Comparison of ENCODE assay signal across 8 mouse cellular contexts in genomic region chr8:57651689-57652455, GRCm38 (mm10). TPM values are rescaled to one million over a fixed set of nuclear protein-coding genes. Genes with fewer than 3 reads are reported as not detected.
DNase-seq lines count a peak whose midpoint lies in the region; ATAC-seq lines count a peak whose summit lies in the region.

No protein-coding gene starts in this region.

- peak overlapping the region; percentile 96 for H3K27ac ChIP-seq in limb, embryonic 15.5 days
- H3K27ac ChIP-seq in midbrain, embryonic 16.5 days (ENCODE audit: low read length): peak overlapping the region; percentile 90

- H3K4me1 ChIP-seq in limb, embryonic 15.5 days: peaks cover 16% of the 10 kb centered on the region
- peaks cover 8% of the 10 kb centered on the region for H3K4me1 ChIP-seq in midbrain, embryonic 16.5 days (ENCODE audit: control insufficient read depth, insufficient read depth, low read length)

- peak; percentile 76 for ATAC-seq in limb, embryonic 15.5 days (ENCODE audit: insufficient number of reproducible peaks, low FRiP score, low TSS enrichment, low read depth)
- ATAC-seq in midbrain, embryonic 16.5 days: peak; percentile 82

- H3K36me3 ChIP-seq in limb, embryonic 15.5 days: no peaks in the 10 kb centered on the region
- H3K36me3 ChIP-seq in midbrain, embryonic 16.5 days (ENCODE audit: control insufficient read depth, insufficient read depth, low read length): no peaks in the 10 kb centered on the region

- under 1% methylated on average over 90 of the region's 91 CpGs for WGBS in limb, embryonic 15.5 days
- WGBS in midbrain, embryonic 16.5 days: under 1% methylated on average over 51 of the region's 91 CpGs

- peak overlapping the region; percentile 79 for H3K4me2 ChIP-seq in limb, embryonic 15.5 days
- peak overlapping the region; percentile 97 for H3K4me2 ChIP-seq in midbrain, embryonic 16.5 days (ENCODE audit: low read length)

- peak; percentile 58 for DNase-seq in layer of hippocampus, adult 11-12 months (ENCODE audit: low spot score)
- DNase-seq in layer of hippocampus, adult 9-10 months (ENCODE audit: low spot score): no peak
- DNase-seq in embryo, embryonic 9.5 days (ENCODE audit: extremely low spot score): peak; percentile 73
- DNase-seq in heart, adult 11 months: peak; percentile 98
- DNase-seq in kidney, adult 11 months: peak; percentile 71
- DNase-seq in spleen, postnatal 14 days (ENCODE audit: low spot score in 2 of 2): peak; percentile 30 to 36

- peak overlapping the region; percentile 95 for H3K4me3 ChIP-seq in limb, embryonic 15.5 days
- peak overlapping the region; percentile 90 for H3K4me3 ChIP-seq in midbrain, embryonic 16.5 days (ENCODE audit: low read depth, low read length)

- no peaks in the 10 kb centered on the region for H3K9me3 ChIP-seq in limb, embryonic 15.5 days
- H3K9me3 ChIP-seq in midbrain, embryonic 16.5 days (replicated peaks; ENCODE audit: control insufficient read depth, low read length, poor library complexity, severe bottlenecking): no peaks in the 10 kb centered on the region

- H3K27me3 ChIP-seq in limb, embryonic 15.5 days: no peaks in the 10 kb centered on the region
- no peaks in the 10 kb centered on the region for H3K27me3 ChIP-seq in midbrain, embryonic 16.5 days (ENCODE audit: control insufficient read depth, insufficient read depth, low read depth, low read length)

- H3K9ac ChIP-seq in limb, embryonic 15.5 days: peak overlapping the region; percentile 90
- peak overlapping the region; percentile 91 for H3K9ac ChIP-seq in midbrain, embryonic 16.5 days (ENCODE audit: low read depth, low read length)

RNA-seq across cellular contexts. Expression of gene Galnt7, which starts 1.0 kb away (rescaled TPM):
- 12.0 and 13.1 TPM in 2 replicates for polyA plus RNA-seq in limb, embryonic 15.5 days (2015; fragmentation: Nextera tagmentation; extraction: Ambion mirVana)
- 8.2 and 10.1 TPM in 2 replicates for polyA plus RNA-seq in midbrain, embryonic 16.5 days (2015; fragmentation: Nextera tagmentation; extraction: Ambion mirVana)
